Mouse (Mus musculus) heart, adult 9 months (tissue): ENCODE data around the gene Ypel4.

Experiments
- DNase-seq, 2 experiments: peaks; one replicate each; pipeline ENCODE4 v3.0.0; 2022; ENCODE audit warnings: low spot score in 2 of 2

Ypel4 gene

GRCm38 (mm10) chr2:84733579-84734300 lies at the start of gene Ypel4:
Gene Ypel4, plus strand, starts transcription at chr2:84734058.
- DNase-seq = no peak

- DNase-seq = no peak
Measured at GRCm38 (mm10) chr2:84688080-84688844, 45.6 kb upstream of the Ypel4 start.

GRCm38 (mm10) chr2:84690050-84690449 lies 43.8 kb upstream of the Ypel4 start:
- no peak for DNase-seq

GRCm38 (mm10) chr2:84695007-84695695 lies 38.7 kb upstream of the Ypel4 start:
- no peak for DNase-seq

- DNase-seq = no peak
Measured at GRCm38 (mm10) chr2:84703497-84703896, 30.4 kb upstream of the Ypel4 start.

- no peak for DNase-seq
Measured at GRCm38 (mm10) chr2:84704329-84704728, 29.5 kb upstream of the Ypel4 start.

GRCm38 (mm10) chr2:84705295-84705694 lies 28.6 kb upstream of the Ypel4 start:
- no peak for DNase-seq

- no peak for DNase-seq
Measured at GRCm38 (mm10) chr2:84707523-84707922, 26.3 kb upstream of the Ypel4 start.

GRCm38 (mm10) chr2:84711898-84712297 lies 22.0 kb upstream of the Ypel4 start:
- DNase-seq = no peak

GRCm38 (mm10) chr2:84714422-84714810 lies 19.4 kb upstream of the Ypel4 start:
- DNase-seq = no peak

- DNase-seq = peak; percentile 98
Measured at GRCm38 (mm10) chr2:84714811-84715561, 18.9 kb upstream of the Ypel4 start, which contains the start of gene Zdhhc5. Gene Zdhhc5, minus strand, starts transcription at chr2:84715180.

GRCm38 (mm10) chr2:84715562-84716361 lies 18.1 kb upstream of the Ypel4 start:
- DNase-seq = peak; percentile 74 to 97

GRCm38 (mm10) chr2:84716423-84717355 lies 17.2 kb upstream of the Ypel4 start:
- no peak for DNase-seq

GRCm38 (mm10) chr2:84717357-84717756 lies 16.5 kb upstream of the Ypel4 start:
- no peak for DNase-seq

- DNase-seq = no peak
Measured at GRCm38 (mm10) chr2:84720718-84721117, 13.1 kb upstream of the Ypel4 start.

GRCm38 (mm10) chr2:84721182-84721581 lies 12.7 kb upstream of the Ypel4 start:
- no peak for DNase-seq

- no peak for DNase-seq
Measured at GRCm38 (mm10) chr2:84723856-84724255, 10.0 kb upstream of the Ypel4 start.

GRCm38 (mm10) chr2:84725770-84726169 lies 8.1 kb upstream of the Ypel4 start:
- no peak for DNase-seq

GRCm38 (mm10) chr2:84726716-84727115 lies 7.1 kb upstream of the Ypel4 start:
- no peak for DNase-seq
